Mouse (Mus musculus) gastrocnemius, adult 2 months (tissue): Measurements from ENCODE around the gene Gtf2i. TPM values are rescaled to one million over a fixed set of nuclear protein-coding genes. Genes with fewer than 3 reads are reported as not detected.
A peak's percentile ranks its signal among the peaks of the same experiment; 100 is the strongest.

Experiments used
- DNase-seq: peaks from one replicate; pipeline ENCODE4 v3.0.0; 2022
- H3K27ac ChIP-seq: fragments of 200-600 bp; 2 replicates; pipeline ENCODE4 v1.8.1; 2022; ENCODE audit warnings: mild to moderate bottlenecking
- H3K4me3 ChIP-seq: fragments of 200-600 bp; 2 replicates; pipeline ENCODE4 v1.8.1; 2022; ENCODE audit warnings: mild to moderate bottlenecking, moderate library complexity
- CTCF ChIP-seq: fragments of 200-600 bp; IDR thresholded peaks from 2 replicates; pipeline ENCODE4 v1.8.1; 2022; ENCODE audit warnings: antibody characterized with exemption, mild to moderate bottlenecking, moderate library complexity
- intact Hi-C: fragments of 180-260 bp; cut with DNase I; formaldehyde crosslinking; loops from one replicate; pipeline ENCODE4 v1.15.1; 2025
- total RNA-seq, 2 experiments: library from RNA; stranded (reverse); gene quantifications; 2 replicates each; pipeline ENCODE4 v1.2.3; 2021

The Gtf2i gene
- total RNA-seq, 2 experiments from 2014 or later: 103 to 122 TPM

- intact Hi-C loops: no loop called here
- H3K27ac ChIP-seq: no peak overlapping the region
- TF ChIP-seq CTCF: no peak
- no peak overlapping the region for H3K4me3 ChIP-seq
- no peak for DNase-seq
These were observed 68.4 kb downstream of the Gtf2i start for GRCm38 (mm10) chr5:134246146-134246545.

GRCm38 (mm10) chr5:134244890-134245289 lies 69.7 kb downstream of the Gtf2i start:
- DNase-seq: no peak
- H3K4me3 ChIP-seq: no peak overlapping the region
- no peak overlapping the region for H3K27ac ChIP-seq
- no peak for TF ChIP-seq CTCF
- intact Hi-C loops: no loop called here

- TF ChIP-seq CTCF: no peak
- H3K4me3 ChIP-seq: no peak overlapping the region
- intact Hi-C loops: no loop called here
- H3K27ac ChIP-seq: no peak overlapping the region
- DNase-seq: no peak
These were observed 70.7 kb downstream of the Gtf2i start for GRCm38 (mm10) chr5:134243661-134244436.

- no peak overlapping the region for H3K4me3 ChIP-seq
- TF ChIP-seq CTCF: no peak
- DNase-seq: no peak
- no peak overlapping the region for H3K27ac ChIP-seq
- intact Hi-C loops: no loop called here
These were observed 72.7 kb downstream of the Gtf2i start for GRCm38 (mm10) chr5:134241831-134242230.

GRCm38 (mm10) chr5:134237936-134238760 lies 76.4 kb downstream of the Gtf2i start:
- intact Hi-C loops: no loop called here
- H3K4me3 ChIP-seq: no peak overlapping the region

GRCm38 (mm10) chr5:134237508-134237907 lies 77.1 kb downstream of the Gtf2i start:
- intact Hi-C loops: no loop called here
- DNase-seq: no peak
- no peak for TF ChIP-seq CTCF
- no peak overlapping the region for H3K4me3 ChIP-seq
- no peak overlapping the region for H3K27ac ChIP-seq

More at GRCm38 (mm10) chr5:134237936-134238760, 76.4 kb downstream of the Gtf2i start:
- TF ChIP-seq CTCF: no peak
- H3K27ac ChIP-seq: no peak overlapping the region
- no peak for DNase-seq

- no peak overlapping the region for H3K4me3 ChIP-seq
- DNase-seq: no peak
- TF ChIP-seq CTCF: no peak
- no peak overlapping the region for H3K27ac ChIP-seq
- intact Hi-C loops: no loop called here
These were observed 77.8 kb downstream of the Gtf2i start for GRCm38 (mm10) chr5:134236796-134237195.

GRCm38 (mm10) chr5:134236241-134236640 lies 78.3 kb downstream of the Gtf2i start:
- no peak overlapping the region for H3K4me3 ChIP-seq
- TF ChIP-seq CTCF: no peak
- H3K27ac ChIP-seq: no peak overlapping the region
- no peak for DNase-seq
- intact Hi-C loops: no loop called here

GRCm38 (mm10) chr5:134235111-134235510 lies 79.4 kb downstream of the Gtf2i start:
- Histone ChIP-seq H3K4me3 (no peak overlapping the region), H3K27ac (no peak overlapping the region)
- DNase-seq: no peak
- intact Hi-C loops: no loop called here
- TF ChIP-seq CTCF: no peak

- intact Hi-C loops: loop anchor here (5.0 kb wide), 1 partner anchor 47 kb away; no protein-coding TSS in a partner anchor
- no peak for DNase-seq
- no peak overlapping the region for H3K27ac ChIP-seq
- no peak for TF ChIP-seq CTCF
- no peak overlapping the region for H3K4me3 ChIP-seq
These were observed 80.4 kb downstream of the Gtf2i start for GRCm38 (mm10) chr5:134234205-134234604.

- no peak for DNase-seq
- Histone ChIP-seq H3K27ac (no peak overlapping the region), H3K4me3 (no peak overlapping the region)
- intact Hi-C loops: loop anchor here (5.0 kb wide), 1 partner anchor 46 kb away; no protein-coding TSS in a partner anchor
- TF ChIP-seq CTCF: no peak
These were observed 81.3 kb downstream of the Gtf2i start for GRCm38 (mm10) chr5:134233244-134233651.

GRCm38 (mm10) chr5:134232568-134232967 lies 82.0 kb downstream of the Gtf2i start:
- peak overlapping the region; percentile 71 for H3K27ac ChIP-seq
- no peak for DNase-seq
- TF ChIP-seq CTCF: no peak
- intact Hi-C loops: loop anchor here (5.0 kb wide), 1 partner anchor 45 kb away; no protein-coding TSS in a partner anchor
- H3K4me3 ChIP-seq: no peak overlapping the region; the same call in 1 of the 2 replicates

- no peak for DNase-seq
- H3K27ac ChIP-seq: peak overlapping the region; percentile 71
These were observed 82.4 kb downstream of the Gtf2i start for GRCm38 (mm10) chr5:134232111-134232510.

More at GRCm38 (mm10) chr5:134232111-134232510, 82.4 kb downstream of the Gtf2i start:
- H3K4me3 ChIP-seq: no peak overlapping the region; the same call in 1 of the 2 replicates
- no peak for TF ChIP-seq CTCF
- intact Hi-C loops: loop anchor here (5.0 kb wide), 1 partner anchor 45 kb away; no protein-coding TSS in a partner anchor
